Mouse (Mus musculus) C2C12 (cell line): ENCODE measurements around the gene Tst.
A peak's percentile ranks its signal among the peaks of the same experiment; 100 is the strongest.

Experiments
- CEBPB ChIP-seq: IDR thresholded peaks from one replicate; pipeline ENCODE4 v1.6.1; 2011; ENCODE audit warnings: low read depth, mild to moderate bottlenecking, control low read depth, moderate library complexity
- CTCF ChIP-seq: IDR thresholded peaks from one replicate; pipeline ENCODE4 v1.5.1; 2011; ENCODE audit not compliant: control insufficient read depth, insufficient read depth, insufficient read length
- FOSL1 ChIP-seq: IDR thresholded peaks from one replicate; pipeline ENCODE4 v1.8.0; 2011; ENCODE audit warnings: mild to moderate bottlenecking, low read length; ENCODE audit not compliant: poor library complexity, insufficient read depth, severe bottlenecking
- MAX ChIP-seq: IDR thresholded peaks from one replicate; pipeline ENCODE4 v1.6.1; 2011; ENCODE audit warnings: mild to moderate bottlenecking, control low read depth
- MYOD1 ChIP-seq: IDR thresholded peaks from one replicate; pipeline ENCODE4 v1.6.1; 2011; ENCODE audit warnings: low read depth; ENCODE audit not compliant: control insufficient read depth, insufficient read length
- MYOG ChIP-seq: IDR thresholded peaks from one replicate; pipeline ENCODE4 v1.6.1; 2011; ENCODE audit not compliant: control insufficient read depth, insufficient read length; ENCODE audit errors: extremely low read depth
- USF1 ChIP-seq: IDR thresholded peaks from one replicate; pipeline ENCODE4 v1.6.1; 2011; ENCODE audit warnings: low read depth, mild to moderate bottlenecking, control low read depth, moderate library complexity

GRCm38 (mm10) chr15:78436380-78437192 lies 30.9 kb upstream of the Tst start:
- TF ChIP-seq CTCF, result peak; percentile 67
- no peak for TF ChIP-seq MAX
- TF ChIP-seq USF1, result no peak
- no peak for TF ChIP-seq FOSL1
- TF ChIP-seq CEBPB, result no peak
- no peak for TF ChIP-seq MYOG
- peak; percentile 80 for TF ChIP-seq MYOD1
